Mouse (Mus musculus) hindbrain, embryonic 14.5 days (tissue): Measurements from ENCODE around the gene Arhgef16. TPM values are rescaled to one million over a fixed set of nuclear protein-coding genes. Genes with fewer than 3 reads are reported as not detected.

Experiments
- polyA plus RNA-seq: library from polyadenylated mRNA; unstranded; fragments of >200 nt; fragmentation: Nextera tagmentation; extraction: Ambion mirVana; gene quantifications from 2 replicates; pipeline ENCODE4 v1.2.1, GENCODE M21; 2014

Arhgef16 gene
- polyA plus RNA-seq, 1 experiment from 2014 or later = 1.5 TPM

Other genes starting within 250 kb of the Arhgef16 start
- gene Trp73, start 161.5 kb downstream of the Arhgef16 start, polyA plus RNA-seq = 0.68 and 0.96 TPM in 2 replicates
- gene Wrap73, start 159.3 kb downstream of the Arhgef16 start, polyA plus RNA-seq = 35.3 and 36.3 TPM in 2 replicates
- gene Tprgl, start 141.0 kb downstream of the Arhgef16 start, polyA plus RNA-seq = 203 and 222 TPM in 2 replicates
- gene Megf6, start 130.9 kb downstream of the Arhgef16 start, polyA plus RNA-seq = 8.8 and 10.1 TPM in 2 replicates
- not detected in 2 replicates for gene B230104I21Rik, start 34.5 kb upstream of the Arhgef16 start, polyA plus RNA-seq